Mouse (Mus musculus) bone marrow macrophage, adult 2 months (primary cell): Measurements from ENCODE around the gene Lst1.

ENCODE experiments used
- CTCF ChIP-seq: IDR thresholded peaks from 2 replicates; pipeline ENCODE4 v1.5.1; 2012; ENCODE audit warnings: low read depth, mild to moderate bottlenecking, low read length, moderate library complexity
- POLR2A ChIP-seq: IDR thresholded peaks from 2 replicates; pipeline ENCODE4 v1.6.1; 2012; ENCODE audit warnings: mild to moderate bottlenecking, low read depth, low read length, borderline replicate concordance

DNA sequence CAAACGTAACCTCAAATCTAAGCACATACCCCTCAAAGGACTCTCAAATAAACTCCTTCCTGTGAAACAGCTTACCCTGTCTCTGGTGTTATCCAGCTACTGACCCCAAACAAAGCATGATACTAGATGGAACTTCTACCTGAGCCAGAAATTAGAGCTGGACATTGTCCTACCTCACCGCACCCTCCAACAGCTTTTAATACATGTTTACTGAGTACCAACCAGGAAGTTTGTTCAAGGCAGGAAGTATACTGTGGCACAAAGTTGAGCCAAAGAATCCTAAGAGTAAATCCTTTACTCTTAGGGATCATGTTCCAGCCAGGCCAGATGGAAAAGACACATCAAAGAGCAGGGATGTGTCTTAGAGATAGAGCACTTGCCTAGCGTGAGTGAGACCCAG, 22.4 kb upstream of the Lst1 start:
- TF ChIP-seq POLR2A (no peak), CTCF (no peak)
